Comparison of ENCODE assay signal across 8 mouse cellular contexts in the genomic region with DNA sequence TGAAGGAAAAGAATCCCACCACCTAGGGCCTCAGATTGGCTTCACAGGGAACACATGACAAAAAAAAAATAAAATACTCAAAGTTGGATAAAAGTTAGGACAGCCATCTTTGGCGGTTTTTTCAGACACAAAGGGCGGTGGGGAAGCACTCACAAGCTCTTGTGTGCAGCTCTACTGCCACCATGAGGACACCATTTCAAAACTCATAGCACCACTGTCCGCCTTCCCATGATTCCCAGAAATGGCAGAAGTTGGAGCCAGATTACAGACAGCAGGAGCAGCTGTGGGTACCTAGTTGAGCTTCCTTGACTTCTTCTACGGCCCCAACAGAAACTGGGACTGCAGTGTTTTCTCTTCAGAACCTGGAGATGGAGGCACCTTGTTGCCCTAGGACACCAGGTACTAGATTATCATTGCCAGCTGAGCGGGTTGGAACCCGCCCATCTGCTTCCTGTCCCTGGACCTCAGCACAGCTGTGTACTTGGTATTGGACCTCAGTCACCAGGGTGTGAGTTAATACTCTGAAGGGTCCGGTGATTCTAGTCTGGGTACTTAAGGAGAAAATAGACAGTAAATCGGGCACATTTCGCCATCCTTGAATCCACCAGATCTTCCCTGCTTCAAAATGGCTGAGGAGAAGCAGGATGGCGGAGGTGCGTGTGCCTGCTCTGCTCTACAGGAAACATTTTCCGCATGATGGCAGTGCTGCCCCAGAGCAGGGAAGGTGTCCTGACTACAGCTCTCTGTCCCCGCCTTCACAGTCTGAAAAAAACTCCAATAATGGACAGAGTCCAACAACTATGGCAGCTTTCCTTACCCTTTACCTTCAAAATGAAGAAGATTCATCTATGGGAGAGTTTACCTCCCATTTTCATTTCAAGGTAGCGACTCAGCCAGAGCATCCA.
A peak's percentile ranks its signal among the peaks of the same experiment; 100 is the strongest.
DNase-seq lines count a peak whose midpoint lies in the region; ATAC-seq and TF ChIP-seq lines count a peak whose summit lies in the region.
"Not testable (repeated sequence)": the region's sequence is repeated elsewhere in the genome, so short reads cannot be mapped to it uniquely, and the experiment has no call there.

No protein-coding gene starts in this region.

- not testable (repeated sequence) for TF ChIP-seq CTCF in MEL (IDR thresholded peaks at IDR 0.05 in 2 of 3, conservative IDR thresholded peaks at IDR 0.05 in 1 of 3; ENCODE audit: control insufficient read depth in 1 of 3, insufficient read depth in 1 of 3, low read depth in 2 of 3, low read length in 3 of 3, poor library complexity in 1 of 3, severe bottlenecking in 1 of 3)
- peak; percentile 69 for TF ChIP-seq CTCF in liver, postnatal 0 days (IDR thresholded peaks at IDR 0.05; ENCODE audit: low read depth)

- not testable (repeated sequence) for H3K4me1 ChIP-seq in MEL (ENCODE audit: control insufficient read depth in 1 of 2, insufficient read depth in 2 of 2, low read length in 2 of 2); hindbrain, embryonic 13.5 days (replicated peaks); liver, postnatal 0 days (ENCODE audit: insufficient read depth); midbrain, embryonic 16.5 days (ENCODE audit: control insufficient read depth, insufficient read depth, low read length); stomach, embryonic 16.5 days (ENCODE audit: control insufficient read depth, insufficient read depth, low read length)

- H3K79me2 ChIP-seq in MEL (ENCODE audit: control insufficient read depth, insufficient read depth, low read length, poor library complexity), result not testable (repeated sequence)

- not testable (repeated sequence) for TF ChIP-seq POLR2A in MEL (IDR thresholded peaks at IDR 0.05; ENCODE audit: control insufficient read depth in 1 of 2, insufficient read depth in 1 of 2, low read depth in 1 of 2, low read length in 2 of 2, poor library complexity in 1 of 2)

- H3K9ac ChIP-seq in MEL (ENCODE audit: control insufficient read depth, low read depth, low read length, poor library complexity, severe bottlenecking); hindbrain, embryonic 13.5 days; liver, postnatal 0 days (replicated peaks); midbrain, embryonic 16.5 days (ENCODE audit: low read depth, low read length); stomach, embryonic 16.5 days (ENCODE audit: low read length): not testable (repeated sequence)

- not testable (repeated sequence) for H3K27me3 ChIP-seq in MEL (ENCODE audit: control insufficient read depth in 1 of 2, insufficient read depth in 2 of 2, low read length in 2 of 2); hindbrain, embryonic 13.5 days; liver, postnatal 0 days (ENCODE audit: insufficient read depth, low read length); midbrain, embryonic 16.5 days (ENCODE audit: control insufficient read depth, insufficient read depth, low read depth, low read length); stomach, embryonic 16.5 days (ENCODE audit: control insufficient read depth, insufficient read depth, low read length)

- ATAC-seq in hindbrain, embryonic 13.5 days (ENCODE audit: low FRiP score), result not testable (repeated sequence)
- ATAC-seq in liver, postnatal 0 days, result peak; percentile 70; the same call in 1 of the 2 replicates
- peak; percentile 85 for ATAC-seq in midbrain, embryonic 16.5 days
- ATAC-seq in stomach, embryonic 16.5 days (ENCODE audit: insufficient read depth, low FRiP score), result 0 out of 2 replicates have a peak, but pooled peaks have one; percentile 40

- peak; percentile 4 for DNase-seq in MEL (ENCODE audit: low read depth, low spot score)
- peak; percentile 53 for DNase-seq in embryo, embryonic 11 days
- DNase-seq in gastrocnemius, postnatal 14 days, result peak; percentile 66
- peak; percentile 13 to 91 for DNase-seq in kidney, postnatal 4 days
- peak; percentile 42 for DNase-seq in liver, postnatal 0 days

- H3K9me3 ChIP-seq in MEL (replicated peaks; ENCODE audit: insufficient read depth, low read length); hindbrain, embryonic 13.5 days; liver, postnatal 0 days (ENCODE audit: low read length); midbrain, embryonic 16.5 days (replicated peaks; ENCODE audit: control insufficient read depth, low read length, poor library complexity, severe bottlenecking); stomach, embryonic 16.5 days (replicated peaks; ENCODE audit: control insufficient read depth, low read length): not testable (repeated sequence)

- not testable (repeated sequence) for TF ChIP-seq RAD21 in MEL (IDR thresholded peaks at IDR 0.05; ENCODE audit: low read depth, low read length)

- TF ChIP-seq EP300 in MEL (IDR thresholded peaks at IDR 0.05; ENCODE audit: low read depth in 1 of 2, low read length in 2 of 2); liver, postnatal 0 days (IDR thresholded peaks at IDR 0.05; ENCODE audit: low read depth): not testable (repeated sequence)

- H3K4me3 ChIP-seq in MEL (ENCODE audit: control insufficient read depth in 1 of 2, insufficient read depth in 1 of 2, low read depth in 2 of 2, low read length in 2 of 2); stomach, embryonic 16.5 days (replicated peaks; ENCODE audit: low read length): not testable (repeated sequence)
- H3K4me3 ChIP-seq in hindbrain, embryonic 13.5 days, result peak overlapping the region; percentile 22
- H3K4me3 ChIP-seq in liver, postnatal 0 days (ENCODE audit: low read depth, low read length), result 0 out of 2 replicates have a peak overlapping the region, but pooled peaks have one; percentile 8
- peak overlapping the region; percentile 23; the same call in 1 of the 2 replicates for H3K4me3 ChIP-seq in midbrain, embryonic 16.5 days (ENCODE audit: low read depth, low read length)

- H3K36me3 ChIP-seq in MEL (ENCODE audit: control insufficient read depth in 1 of 2, insufficient read depth in 2 of 2, low read length in 2 of 2); liver, postnatal 0 days (replicated peaks; ENCODE audit: insufficient read depth, low read length); midbrain, embryonic 16.5 days (ENCODE audit: control insufficient read depth, insufficient read depth, low read length); stomach, embryonic 16.5 days (ENCODE audit: control insufficient read depth, insufficient read depth, low read length): not testable (repeated sequence)
- H3K36me3 ChIP-seq in hindbrain, embryonic 13.5 days, result peaks cover 18% of the 10 kb centered on the region

- intact Hi-C loops in gastrocnemius, postnatal 14 days (cut with DNase I; ENCODE audit: low total_unique reads), result not testable (repeated sequence)

- H3K27ac ChIP-seq in MEL (ENCODE audit: control insufficient read depth, low read depth, low read length); hindbrain, embryonic 13.5 days; liver, postnatal 0 days (ENCODE audit: low read depth); midbrain, embryonic 16.5 days (ENCODE audit: low read length); stomach, embryonic 16.5 days (ENCODE audit: low read length): not testable (repeated sequence)

- WGBS in hindbrain, embryonic 13.5 days, result 80% methylated on average over 14 of the region's 14 CpGs
- 56% methylated on average over 14 of the region's 14 CpGs for WGBS in liver, postnatal 0 days (ENCODE audit: insufficient replicate concordance)
- WGBS in midbrain, embryonic 16.5 days, result 69% methylated on average over 14 of the region's 14 CpGs
- WGBS in stomach, embryonic 16.5 days, result 69% methylated on average over 14 of the region's 14 CpGs

- H3K4me2 ChIP-seq in hindbrain, embryonic 13.5 days, result peak overlapping the region; percentile 30; the same call in 1 of the 2 replicates
- not testable (repeated sequence) for H3K4me2 ChIP-seq in liver, postnatal 0 days (ENCODE audit: low read depth, low read length)
- peak overlapping the region; percentile 17; the same call in 1 of the 2 replicates for H3K4me2 ChIP-seq in midbrain, embryonic 16.5 days (ENCODE audit: low read length)
- H3K4me2 ChIP-seq in stomach, embryonic 16.5 days (ENCODE audit: low read depth, low read length), result peak overlapping the region; percentile 34; the same call in 1 of the 2 replicates

TF ChIP-seq in MEL, 35 proteins besides CTCF, POLR2A, EP300 and RAD21:
- TF ChIP-seq ZNF384 (IDR thresholded peaks at IDR 0.05; ENCODE audit: low read depth, low read length), result peak; percentile 42; the same call in 1 of the 2 replicates
TF ChIP-seq in MEL: peak in this region for 1; not testable (repeated sequence) for 34.

Comparison
In these comparisons a context has a peak if more than half of its experiments do, and no peak if none do; other contexts are left out.
1. DNase-seq: peak in every context shown above with its lines; median percentile 66 in gastrocnemius, postnatal 14 days; 53 in embryo, embryonic 11 days; 52 in kidney, postnatal 4 days; 42 in liver, postnatal 0 days; 4 in MEL.